Mouse (Mus musculus) cerebellum, postnatal 4 days (tissue): ENCODE measurements at regions not wholly inside any gene's neighbourhood (a gene's known extent, or its start where the extent isn't known, plus 50 kb on each side); places are given as distances from the start of the nearest gene placed in this dataset.
A peak's percentile ranks its signal among the peaks of the same experiment; 100 is the strongest.

Experiments used
- DNase-seq, 2 experiments: peaks; one replicate each; pipeline ENCODE4 v3.0.0; 2022; ENCODE audit warnings: low spot score in 2 of 2, mixed read lengths in 1 of 2

DNA sequence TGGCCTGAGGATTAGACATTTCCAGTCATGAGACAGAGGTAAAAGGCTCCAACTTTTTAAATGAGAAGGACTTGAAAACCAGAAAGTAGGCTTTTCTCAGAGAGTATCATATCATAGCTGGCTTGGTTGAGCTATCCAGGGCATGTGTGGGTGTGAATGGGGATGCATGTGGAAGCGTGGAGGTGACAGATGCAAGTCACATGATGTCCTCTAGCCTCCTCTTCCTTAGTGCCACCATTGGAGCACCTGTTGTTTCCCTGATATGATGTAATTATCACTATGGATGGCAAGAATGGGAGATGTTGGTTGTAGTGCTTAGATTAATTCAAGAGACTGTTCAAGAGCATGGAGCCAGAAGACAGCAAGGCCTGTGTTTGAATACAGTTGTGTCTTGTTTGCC, 510.0 kb downstream of the Ccdc171 start:
- no peak for DNase-seq

GRCm38 (mm10) chr4:84037535-84037934, 512.2 kb downstream of the Ccdc171 start:
- DNase-seq, result no peak

DNA sequence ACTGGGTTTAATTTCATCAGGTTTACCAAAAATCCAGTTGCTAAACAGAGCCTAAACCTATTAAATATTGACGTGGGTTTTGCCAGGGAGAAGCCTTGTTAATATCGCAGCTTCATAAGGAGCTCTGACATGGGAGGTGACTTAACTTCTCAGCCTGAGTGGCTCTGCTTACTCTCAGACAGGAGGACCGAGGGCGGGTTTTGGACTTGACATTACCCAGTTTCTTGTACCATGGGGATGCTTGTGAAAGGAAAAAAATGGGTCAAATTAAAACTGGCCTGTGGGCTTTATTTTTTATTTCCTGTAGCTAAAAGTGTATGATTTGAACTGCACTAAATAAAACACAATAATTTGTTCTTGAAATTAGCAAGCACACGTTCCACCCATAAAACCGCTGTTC, 524.9 kb downstream of the Ccdc171 start:
- DNase-seq, result no peak

DNA sequence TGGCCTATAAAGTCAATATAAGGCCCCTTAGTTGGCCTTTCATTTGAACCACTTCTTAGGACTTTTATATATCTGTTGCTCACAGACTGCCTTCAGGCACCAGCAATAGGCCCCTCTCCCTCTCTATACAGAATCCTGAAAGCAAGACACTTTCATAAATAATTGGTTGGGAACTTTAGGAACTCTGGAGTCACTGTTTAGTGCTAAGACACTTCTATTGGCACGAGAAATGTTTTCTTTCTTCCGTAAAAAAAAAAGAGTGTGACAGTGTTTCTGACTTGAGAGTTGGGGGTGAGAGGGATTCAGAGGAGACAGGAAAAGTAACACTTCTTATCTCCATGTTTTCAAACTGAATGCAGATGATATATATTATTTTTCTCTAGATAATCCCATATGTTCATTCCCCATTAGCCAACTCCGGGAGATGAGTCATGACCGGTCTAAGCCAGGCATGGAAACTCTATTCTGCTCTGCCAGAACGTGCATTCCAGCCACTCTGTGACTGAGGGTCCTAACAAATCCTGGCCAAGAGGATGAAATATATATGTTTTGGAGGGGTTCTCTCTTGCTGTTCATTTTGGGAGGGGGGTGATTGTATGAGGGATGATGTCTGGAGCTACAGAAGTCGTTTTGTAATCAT, 531.6 kb downstream of the Ccdc171 start:
- no peak for DNase-seq

DNA sequence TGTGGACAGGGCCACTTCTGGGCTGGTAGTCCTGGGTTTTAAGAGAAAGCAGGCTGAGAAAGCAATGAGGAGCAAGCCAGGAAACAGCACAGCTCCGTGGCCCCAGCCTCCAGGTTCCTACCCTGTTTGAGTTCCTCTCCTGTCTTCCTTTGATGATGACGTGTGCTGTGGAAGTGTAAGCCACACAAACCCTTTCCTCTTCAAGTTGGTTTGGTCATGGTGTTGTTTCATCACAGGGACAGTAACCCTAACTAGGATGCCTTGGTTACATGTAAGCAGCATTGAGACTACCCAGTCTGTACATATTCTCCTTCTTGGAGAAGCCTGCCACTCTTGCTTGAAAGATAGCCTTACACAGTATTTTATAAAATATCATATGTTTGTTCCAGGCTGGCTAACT, 534.8 kb downstream of the Ccdc171 start:
- no peak for DNase-seq

DNA sequence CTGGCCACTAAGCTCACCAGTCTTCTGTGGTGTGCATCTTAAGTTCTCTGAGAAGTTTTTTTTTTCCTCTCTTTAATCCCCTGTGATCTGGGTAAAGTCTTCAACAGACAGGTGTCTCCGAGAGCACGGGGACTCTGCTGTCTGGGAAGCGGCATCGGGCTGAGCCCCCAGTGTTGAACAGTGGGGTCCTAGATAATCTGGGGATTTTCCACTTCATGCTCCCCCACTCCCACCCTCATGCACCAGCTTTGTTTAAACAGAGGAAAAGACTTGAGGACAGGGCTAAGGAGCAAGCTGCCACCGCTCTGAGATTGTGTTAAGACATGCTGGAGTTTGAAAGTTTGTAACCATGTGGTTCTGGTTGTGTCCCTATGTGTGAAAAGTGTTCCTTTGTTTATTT, 538.4 kb downstream of the Ccdc171 start:
- DNase-seq, result no peak

DNA sequence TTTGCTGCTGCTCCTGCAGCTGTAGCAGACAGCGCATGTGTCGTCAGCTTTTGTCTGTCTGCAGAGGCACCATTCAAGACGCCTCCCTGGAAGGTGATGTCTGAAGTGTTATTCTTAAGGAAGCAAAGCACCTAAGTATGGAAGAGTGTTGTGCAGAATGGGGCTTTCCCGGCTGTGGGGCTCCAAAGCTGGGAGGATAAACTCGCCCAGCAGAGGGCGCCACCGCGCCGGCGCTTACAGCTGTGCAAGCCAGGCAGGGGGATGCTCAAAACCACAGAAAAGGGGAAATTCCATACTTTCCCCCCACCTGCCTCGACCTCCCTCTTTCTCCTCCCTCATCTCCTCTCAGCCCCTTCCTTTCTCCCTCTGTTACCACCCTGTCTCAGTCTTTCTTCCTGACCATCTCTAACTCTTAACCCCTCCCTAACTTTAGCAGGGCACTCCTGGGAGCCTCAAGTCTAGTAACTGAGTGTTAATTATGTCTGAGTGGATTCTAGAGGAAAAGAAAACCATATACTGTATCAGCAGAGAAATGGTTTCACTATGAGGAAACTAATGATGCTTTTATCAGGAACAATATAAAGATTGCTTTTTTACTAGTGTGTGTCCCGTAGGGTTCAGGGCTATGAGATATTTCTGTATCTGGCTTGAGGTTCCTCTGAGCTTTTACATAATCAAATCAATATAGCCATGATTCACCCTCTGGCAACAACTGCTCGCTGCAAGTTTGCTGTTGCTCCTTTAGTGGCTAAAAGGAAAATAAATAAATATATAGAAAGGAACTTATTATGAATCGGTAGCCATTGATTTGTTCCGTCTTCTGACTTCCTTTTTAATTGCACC, 539.5 kb downstream of the Ccdc171 start:
- DNase-seq, result peak; percentile 81 to 86

GRCm38 (mm10) chr4:84065457-84066124, 540.2 kb downstream of the Ccdc171 start:
- DNase-seq, result no peak

DNA sequence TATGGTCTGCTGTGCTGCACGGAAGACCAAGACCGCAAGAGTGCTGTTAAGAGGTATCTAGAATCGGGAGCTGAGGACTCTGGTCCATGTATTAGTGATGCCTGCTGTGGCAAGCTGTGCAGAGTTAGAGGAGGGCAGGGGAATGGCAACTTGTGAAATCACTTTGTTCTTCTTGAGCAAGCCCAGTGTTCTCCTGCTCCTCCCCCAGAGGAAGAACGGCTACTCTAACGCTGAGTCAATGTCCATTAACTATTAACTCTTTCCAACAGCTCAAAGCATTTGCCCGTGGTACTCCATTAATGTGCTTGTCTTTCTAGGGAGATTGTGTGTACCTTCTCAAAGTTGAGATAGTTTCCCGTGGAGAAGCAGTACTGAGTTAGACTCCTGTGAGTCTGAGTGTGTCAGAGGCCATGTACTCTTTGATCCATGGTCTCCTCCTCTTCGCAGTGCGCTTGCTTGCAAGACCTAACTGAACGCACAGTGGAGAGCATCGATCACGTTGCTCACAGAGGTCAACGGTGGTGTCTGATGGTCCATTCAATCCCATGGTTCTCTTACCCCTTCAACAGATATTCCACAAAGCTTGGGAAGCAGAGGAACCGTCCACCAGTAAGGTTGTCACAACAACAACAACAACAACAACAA, 542.7 kb downstream of the Ccdc171 start:
- no peak for DNase-seq

- no peak for DNase-seq
Observed at GRCm38 (mm10) chr4:84068947-84069663, 543.8 kb downstream of the Ccdc171 start.

GRCm38 (mm10) chr4:84069681-84070080, 544.3 kb downstream of the Ccdc171 start:
- DNase-seq, result no peak

DNA sequence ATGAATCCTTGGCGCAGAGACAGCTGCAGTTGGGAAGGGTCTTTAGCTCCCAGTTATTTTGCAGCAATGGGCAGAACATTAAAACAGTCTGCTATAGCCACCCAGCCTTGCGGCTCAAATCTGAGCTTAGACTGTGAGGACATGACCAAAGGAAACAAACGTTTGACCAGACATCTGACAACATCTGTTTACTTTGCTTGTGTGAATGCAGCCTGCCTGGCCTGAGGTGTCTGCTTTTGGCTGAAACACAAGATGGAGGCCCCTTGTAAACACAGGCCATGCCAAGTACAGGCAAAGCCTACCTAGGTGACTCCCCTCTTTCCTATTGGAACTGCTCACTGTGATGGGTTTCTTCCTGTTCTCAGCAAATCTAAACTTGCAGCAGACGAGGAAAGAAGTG, 544.7 kb downstream of the Ccdc171 start:
- DNase-seq, result no peak

GRCm38 (mm10) chr4:84072096-84072495, 546.8 kb downstream of the Ccdc171 start:
- DNase-seq, result no peak

- DNase-seq, result no peak
Observed at GRCm38 (mm10) chr4:84076526-84076925, 551.2 kb downstream of the Ccdc171 start.

DNA sequence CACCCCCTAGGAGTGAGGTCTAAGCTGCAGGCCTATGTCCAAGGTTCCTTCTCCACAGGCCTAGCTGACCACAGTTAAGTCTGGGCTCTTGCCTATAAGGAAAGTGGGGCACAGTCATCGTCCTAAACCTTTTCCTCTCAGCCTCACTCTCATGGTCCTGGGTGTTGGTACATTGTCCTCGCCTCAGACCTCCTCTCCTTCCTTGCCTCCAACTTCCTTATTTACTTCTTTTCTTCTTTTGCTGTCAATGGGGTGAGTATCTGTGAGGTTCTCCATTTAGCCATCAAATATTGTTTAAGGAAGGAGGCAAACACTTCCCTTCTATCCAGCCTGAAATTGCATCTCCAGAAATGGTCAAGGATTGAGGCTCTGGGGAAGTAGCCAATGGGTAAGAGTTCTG, 554.2 kb downstream of the Ccdc171 start:
- DNase-seq, result no peak

DNA sequence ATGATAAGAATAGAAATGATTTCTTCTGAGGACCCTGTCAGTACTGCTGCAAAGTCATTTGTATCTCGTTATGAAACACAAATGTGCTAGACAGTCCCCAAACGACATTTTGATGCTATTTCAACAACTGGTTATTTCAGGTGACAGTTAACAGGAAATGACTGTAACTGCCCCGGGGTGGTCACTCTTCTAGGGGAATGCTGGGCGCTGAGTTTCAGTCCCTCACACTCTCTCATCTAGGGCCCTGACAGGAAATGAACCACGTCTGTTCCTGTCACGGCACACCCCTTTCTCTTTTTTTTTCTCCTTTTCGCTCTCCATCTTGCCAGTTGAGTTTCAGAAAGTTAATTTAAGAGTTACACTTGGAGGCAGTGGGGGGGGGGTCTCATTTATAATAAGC, 556.2 kb downstream of the Ccdc171 start:
- no peak for DNase-seq

GRCm38 (mm10) chr4:84088166-84088565, 562.8 kb downstream of the Ccdc171 start:
- no peak for DNase-seq

- DNase-seq, result no peak
Observed at GRCm38 (mm10) chr4:84092509-84092908, 567.2 kb downstream of the Ccdc171 start.

- no peak for DNase-seq
Observed at GRCm38 (mm10) chr4:84095237-84095636, 569.9 kb downstream of the Ccdc171 start.

DNA sequence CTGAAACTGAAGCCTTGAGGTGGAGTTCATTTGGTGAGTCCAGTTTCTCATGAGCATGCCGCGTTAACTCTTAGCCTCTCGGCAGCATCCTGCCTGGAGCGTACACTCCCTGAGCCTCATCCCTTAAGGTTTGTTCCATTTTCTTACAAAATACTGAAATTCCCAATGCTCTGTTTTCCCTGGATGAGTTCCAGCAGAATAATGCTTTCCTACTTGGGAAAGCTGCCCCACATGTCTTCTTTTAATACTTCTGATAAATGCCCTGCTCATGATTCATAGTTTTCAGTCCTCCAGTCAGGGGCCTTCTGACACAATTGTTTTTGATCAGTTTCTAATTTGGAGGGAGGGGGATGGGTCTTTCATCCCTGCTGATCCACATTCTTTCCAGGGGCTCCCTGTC, 570.7 kb downstream of the Ccdc171 start:
- no peak for DNase-seq

GRCm38 (mm10) chr4:84099071-84099470, 573.7 kb downstream of the Ccdc171 start:
- no peak for DNase-seq

GRCm38 (mm10) chr4:84101923-84102322, 573.2 kb downstream of the Bnc2 start:
- DNase-seq, result no peak
